Mouse (Mus musculus): ENCODE results near the gene Nlrp9c. TPM values are rescaled to one million over a fixed set of nuclear protein-coding genes. Genes with fewer than 3 reads are reported as not detected.
"Not testable (repeated sequence)": the region's sequence is repeated elsewhere in the genome, so short reads cannot be mapped to it uniquely, and the experiment has no call there.

Nlrp9c gene
- total RNA-seq (2021) = not detected
- long read RNA-seq, experiment 1 = 0 reads
- long read RNA-seq, experiment 2 = 0 reads

DNA sequence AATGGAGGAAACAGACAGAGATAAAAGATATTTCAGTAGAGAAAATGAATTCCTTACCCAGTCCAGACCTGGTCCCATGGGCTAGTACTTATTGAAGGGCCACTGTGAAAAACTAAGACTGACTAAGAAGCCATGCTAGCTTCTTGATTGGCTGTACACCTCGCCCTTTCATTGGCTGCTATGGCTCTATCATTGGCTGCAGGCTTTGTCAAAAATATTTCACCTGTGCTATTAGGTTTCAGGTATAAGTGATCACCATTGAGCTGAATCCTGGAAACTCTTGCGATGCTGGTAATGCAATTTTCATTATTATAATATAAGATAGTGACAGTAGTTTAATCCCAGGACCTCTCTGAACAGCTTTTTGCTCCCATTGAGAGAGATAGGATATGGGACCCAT is at the start of gene Nlrp9c:
Gene Nlrp9c (minus strand): TSS at position 101 of the 400 bp plus-strand sequence.
- H3K4me3 ChIP-seq; DNase-seq (ENCODE audit: extremely low spot score in 1 of 2, low spot score in 2 of 2); H3K27ac ChIP-seq; intact Hi-C loops (cut with DNase I): not testable (repeated sequence)

DNA sequence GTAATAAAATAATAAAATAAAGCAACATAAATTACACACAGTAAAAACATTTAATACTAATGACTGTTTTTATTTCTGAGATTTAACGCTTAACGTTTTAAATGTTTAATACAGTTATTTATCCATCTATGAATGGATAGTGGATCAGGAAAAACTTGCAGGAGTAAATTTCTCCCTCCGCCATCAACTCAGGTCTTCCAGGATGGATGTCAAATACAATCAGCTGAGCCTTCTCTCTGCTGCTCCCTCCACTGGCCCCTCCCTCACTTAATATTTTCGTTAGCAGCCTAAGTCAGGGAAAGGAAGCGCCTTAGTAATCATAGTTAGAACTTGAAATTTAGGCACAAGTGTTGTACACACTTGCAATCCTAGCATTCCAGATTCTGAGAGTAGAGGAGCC is 31.3 kb upstream of the Nlrp9c start, which contains the start of gene Nlrp4a:
Gene Nlrp4a (plus strand): TSS at position 301 of the 400 bp plus-strand sequence.
- intact Hi-C loops (cut with DNase I) = no loop called here
- Histone ChIP-seq H3K27ac (no peak within 1 kb of the TSS), H3K4me3 (no peak within 1 kb of the TSS)
- no peak for TF ChIP-seq CTCF (IDR thresholded peaks at IDR 0.05)
- no peak for DNase-seq (ENCODE audit: extremely low spot score in 1 of 2, low spot score in 2 of 2)

DNA sequence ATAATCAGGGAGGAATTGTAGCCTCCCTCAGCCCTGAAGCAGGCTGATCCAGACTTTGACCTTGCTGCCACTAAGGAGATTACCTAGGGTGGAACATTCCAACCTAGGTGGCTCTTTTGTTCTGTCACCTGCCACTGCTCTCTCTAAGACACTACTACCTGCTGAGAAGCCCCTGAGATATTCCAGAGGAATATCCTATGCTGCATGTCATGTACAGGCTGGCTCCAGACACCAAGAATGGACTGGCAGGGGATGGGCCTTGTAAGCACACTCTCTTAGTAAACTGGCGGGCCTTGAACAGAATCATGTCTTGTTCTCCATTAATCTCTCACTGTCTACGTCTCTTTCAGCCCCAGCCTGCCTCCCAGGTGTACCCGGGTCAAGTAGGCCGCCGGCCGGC is 11.7 kb downstream of the Nlrp9c start:
- H3K27ac ChIP-seq; intact Hi-C loops (cut with DNase I); H3K4me3 ChIP-seq; DNase-seq (ENCODE audit: extremely low spot score in 1 of 2, low spot score in 2 of 2): not testable (repeated sequence)

DNA sequence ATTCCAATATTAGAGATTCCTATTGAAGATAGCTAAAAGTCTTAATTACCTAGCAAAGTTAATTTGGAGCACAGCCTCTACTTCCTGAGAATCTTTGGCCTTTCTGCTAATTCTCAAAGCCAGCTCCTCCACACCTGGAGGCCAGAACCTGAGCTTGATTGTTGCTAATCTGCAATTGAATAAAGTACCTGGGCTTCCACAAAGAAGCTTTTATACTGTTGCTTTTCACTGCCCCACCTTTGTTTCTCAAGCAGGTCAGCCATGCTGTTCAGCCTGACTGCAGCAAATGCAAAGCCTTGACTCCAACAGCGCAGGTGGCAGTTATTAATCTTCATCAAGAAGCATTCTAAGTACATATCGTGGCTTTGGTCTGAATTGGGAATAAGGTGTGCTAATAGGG is 12.4 kb downstream of the Nlrp9c start:
- DNase-seq (ENCODE audit: extremely low spot score in 1 of 2, low spot score in 2 of 2); H3K27ac ChIP-seq; intact Hi-C loops (cut with DNase I); H3K4me3 ChIP-seq: not testable (repeated sequence)

DNA sequence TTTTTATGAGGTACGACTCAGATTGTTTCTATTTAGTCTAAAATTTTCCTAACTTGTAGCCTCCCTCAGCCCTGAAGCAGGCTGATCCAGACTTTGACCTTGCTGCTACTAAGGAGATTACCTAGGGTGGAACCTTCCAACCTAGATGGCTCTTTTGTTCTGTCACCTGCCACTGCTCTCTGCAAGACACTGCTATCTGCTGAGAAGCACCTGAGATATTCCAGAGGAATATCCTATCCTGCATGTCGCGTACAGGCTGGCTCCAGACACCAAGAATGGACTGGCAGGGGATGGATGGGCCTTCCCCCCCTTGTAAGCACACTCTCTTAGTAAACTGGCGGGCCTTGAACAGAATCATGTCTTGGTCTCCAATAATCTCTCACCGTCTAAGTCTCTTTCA is 16.8 kb downstream of the Nlrp9c start:
- intact Hi-C loops (cut with DNase I); H3K4me3 ChIP-seq; DNase-seq (ENCODE audit: extremely low spot score in 1 of 2, low spot score in 2 of 2); H3K27ac ChIP-seq: not testable (repeated sequence)

DNA sequence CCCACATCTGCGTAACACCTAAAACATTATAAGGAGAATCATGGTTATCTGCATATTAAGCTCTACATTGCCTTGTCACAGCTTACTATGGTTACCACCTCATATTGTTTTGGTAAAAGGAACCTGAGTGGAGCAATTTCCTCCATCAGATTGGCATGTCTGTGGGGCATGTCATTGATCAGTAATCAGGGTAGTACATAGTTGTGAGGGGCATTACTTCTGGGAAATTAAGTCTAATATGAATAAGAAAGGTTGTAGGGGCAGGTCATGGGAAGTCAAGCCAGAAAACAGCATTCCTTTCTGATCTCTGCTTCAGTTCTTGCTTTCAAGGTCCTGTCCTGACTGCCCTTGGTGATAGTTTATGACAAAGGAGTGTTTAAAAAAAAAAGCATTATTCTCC is 22.7 kb downstream of the Nlrp9c start:
- intact Hi-C loops (cut with DNase I) = no loop called here
- H3K4me3 ChIP-seq = no peak overlapping the region
- no peak overlapping the region for H3K27ac ChIP-seq
- no peak for TF ChIP-seq CTCF (IDR thresholded peaks at IDR 0.05)
- no peak for DNase-seq (ENCODE audit: extremely low spot score in 1 of 2, low spot score in 2 of 2)

DNA sequence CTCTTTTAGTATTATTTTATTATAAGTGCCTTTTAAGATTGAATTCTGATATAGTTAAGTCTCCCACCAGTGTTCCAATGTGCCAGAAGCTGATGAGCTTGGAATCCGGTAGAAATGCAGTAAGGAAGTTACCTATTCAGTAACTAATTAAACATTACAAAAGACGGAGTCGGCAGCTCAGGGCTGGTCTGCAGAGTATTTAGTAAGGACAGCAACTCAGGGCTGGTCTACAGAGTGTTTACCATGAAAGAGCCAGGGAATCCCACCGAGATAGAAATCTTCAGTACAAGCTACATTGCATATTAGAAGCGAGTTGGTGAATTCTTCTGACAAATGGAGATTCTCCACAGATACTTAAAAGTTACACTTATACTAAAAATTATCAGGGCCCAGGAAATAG is 30.3 kb downstream of the Nlrp9c start:
- H3K4me3 ChIP-seq; DNase-seq (ENCODE audit: extremely low spot score in 1 of 2, low spot score in 2 of 2); intact Hi-C loops (cut with DNase I); H3K27ac ChIP-seq: not testable (repeated sequence)

DNA sequence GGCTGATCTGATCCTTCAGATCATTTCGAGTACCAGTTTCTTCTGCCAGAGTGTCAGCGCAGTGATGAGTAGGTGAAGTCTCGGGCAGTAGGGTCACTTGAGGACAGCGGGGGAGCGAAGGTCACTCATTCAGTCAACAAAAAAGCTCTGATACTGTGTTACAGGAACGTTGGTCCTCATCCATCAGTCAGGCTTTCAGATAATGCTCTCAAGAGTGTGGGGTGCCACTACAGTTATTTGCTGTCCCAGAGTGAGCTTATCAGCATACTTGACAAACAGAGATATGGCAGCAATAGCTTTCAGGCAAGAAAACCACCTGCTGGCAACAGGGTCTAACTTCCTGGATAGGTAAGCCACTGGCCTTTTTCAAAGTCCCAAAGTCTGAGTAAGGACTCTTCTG is 46.8 kb downstream of the Nlrp9c start:
- H3K4me3 ChIP-seq; DNase-seq (ENCODE audit: extremely low spot score in 1 of 2, low spot score in 2 of 2); intact Hi-C loops (cut with DNase I); H3K27ac ChIP-seq: not testable (repeated sequence)

DNA sequence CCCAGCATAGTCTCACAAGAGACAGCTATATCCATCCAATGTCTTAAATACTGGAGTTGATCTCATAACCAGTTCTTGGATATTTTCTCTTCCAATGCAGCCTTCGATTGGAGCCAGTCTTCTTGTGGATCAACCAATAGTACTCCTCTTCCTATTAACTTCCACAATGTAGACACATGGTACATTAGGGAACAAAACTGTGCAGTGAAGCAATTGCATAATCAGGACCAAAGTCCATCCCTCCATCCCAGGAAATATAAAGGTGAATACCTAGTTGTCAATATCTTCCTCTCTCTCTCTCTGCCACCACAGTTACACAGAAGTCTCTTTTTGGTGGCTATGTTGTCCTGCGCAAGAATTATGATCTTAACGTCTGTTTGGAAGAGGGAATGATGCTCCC is 51.2 kb downstream of the Nlrp9c start:
- H3K27ac ChIP-seq; intact Hi-C loops (cut with DNase I); H3K4me3 ChIP-seq; DNase-seq (ENCODE audit: extremely low spot score in 1 of 2, low spot score in 2 of 2): not testable (repeated sequence)

DNA sequence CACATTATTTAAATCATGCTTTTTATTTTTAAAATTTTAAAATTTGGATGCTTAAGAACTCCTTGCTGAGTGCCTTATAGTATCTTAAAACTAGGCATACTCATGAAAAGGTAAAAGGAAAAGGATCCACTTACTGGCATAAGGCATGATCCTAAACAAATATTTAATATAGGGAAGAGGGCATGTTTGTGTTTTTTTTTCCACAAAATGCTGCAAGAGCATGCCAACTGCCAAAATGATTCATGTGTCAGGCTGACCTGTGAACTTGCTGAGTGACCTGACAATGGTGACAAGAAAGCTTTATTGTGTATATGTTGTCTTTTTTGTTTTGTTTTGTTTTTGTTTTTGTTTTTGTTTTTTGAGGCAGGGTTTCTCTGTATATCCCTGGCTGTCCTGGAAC is 53.3 kb downstream of the Nlrp9c start:
- intact Hi-C loops (cut with DNase I); H3K27ac ChIP-seq; DNase-seq (ENCODE audit: extremely low spot score in 1 of 2, low spot score in 2 of 2); H3K4me3 ChIP-seq: not testable (repeated sequence)

DNA sequence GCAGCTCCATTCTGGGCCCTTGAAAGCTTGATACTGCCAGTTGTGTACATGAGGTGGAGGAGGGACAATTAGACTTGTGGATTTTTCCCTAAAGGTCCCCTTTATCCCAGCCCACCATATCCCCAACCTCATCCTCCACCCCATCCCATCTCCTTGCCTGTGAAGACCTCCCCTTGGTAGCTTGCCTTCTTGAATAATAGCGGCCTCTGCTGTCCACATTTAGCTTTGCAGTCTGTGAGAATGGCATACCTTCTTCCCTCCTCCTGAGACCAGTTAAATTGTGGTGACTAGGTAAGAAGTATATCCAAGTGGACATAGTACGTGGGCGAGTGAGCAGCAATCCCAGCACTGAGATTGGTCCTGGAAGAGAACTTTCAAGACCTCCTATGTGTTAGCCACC is 83.1 kb downstream of the Nlrp9c start:
- DNase-seq (ENCODE audit: extremely low spot score in 1 of 2, low spot score in 2 of 2); H3K4me3 ChIP-seq; intact Hi-C loops (cut with DNase I); H3K27ac ChIP-seq: not testable (repeated sequence)

DNA sequence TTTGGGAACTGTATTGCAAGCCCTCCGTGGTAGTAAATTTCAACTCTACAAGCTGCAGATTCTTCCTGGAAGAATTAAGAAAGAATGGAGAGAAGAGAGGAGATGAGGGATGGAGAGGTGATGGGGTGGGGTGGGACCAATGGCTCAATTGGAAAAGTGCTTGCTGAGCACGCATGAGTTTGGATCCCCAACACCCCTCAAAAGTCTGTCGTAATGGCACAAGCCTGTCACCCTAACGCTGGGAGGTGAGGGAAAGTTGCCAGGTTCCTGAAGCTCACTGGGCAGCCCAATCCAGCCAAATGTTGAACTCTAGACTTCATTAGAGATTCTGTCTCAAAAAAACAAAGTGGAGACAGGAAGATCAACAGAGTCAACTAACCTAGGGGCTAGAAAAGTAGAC is 87.7 kb downstream of the Nlrp9c start:
- H3K27ac ChIP-seq; H3K4me3 ChIP-seq; DNase-seq (ENCODE audit: extremely low spot score in 1 of 2, low spot score in 2 of 2); intact Hi-C loops (cut with DNase I): not testable (repeated sequence)

DNA sequence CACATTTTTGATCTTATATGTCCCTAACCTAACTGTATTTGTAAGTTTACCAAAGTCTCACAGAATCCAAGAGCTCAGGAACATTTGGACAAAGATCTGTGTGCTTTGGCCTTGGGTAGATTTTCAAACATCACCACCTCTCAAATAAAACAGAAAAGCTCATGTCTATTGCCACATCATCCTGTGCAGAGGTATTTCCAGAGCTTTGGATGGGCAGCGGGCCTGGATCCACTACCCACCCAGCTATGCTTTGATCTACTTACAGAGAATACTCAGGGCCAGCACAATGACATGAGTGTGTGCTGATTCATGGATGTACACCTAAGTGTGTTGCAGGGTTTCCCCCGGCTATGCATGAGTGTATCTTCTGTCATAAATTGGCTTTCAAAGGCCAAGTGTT is 88.3 kb downstream of the Nlrp9c start:
- H3K27ac ChIP-seq; DNase-seq (ENCODE audit: extremely low spot score in 1 of 2, low spot score in 2 of 2); H3K4me3 ChIP-seq; intact Hi-C loops (cut with DNase I): not testable (repeated sequence)

DNA sequence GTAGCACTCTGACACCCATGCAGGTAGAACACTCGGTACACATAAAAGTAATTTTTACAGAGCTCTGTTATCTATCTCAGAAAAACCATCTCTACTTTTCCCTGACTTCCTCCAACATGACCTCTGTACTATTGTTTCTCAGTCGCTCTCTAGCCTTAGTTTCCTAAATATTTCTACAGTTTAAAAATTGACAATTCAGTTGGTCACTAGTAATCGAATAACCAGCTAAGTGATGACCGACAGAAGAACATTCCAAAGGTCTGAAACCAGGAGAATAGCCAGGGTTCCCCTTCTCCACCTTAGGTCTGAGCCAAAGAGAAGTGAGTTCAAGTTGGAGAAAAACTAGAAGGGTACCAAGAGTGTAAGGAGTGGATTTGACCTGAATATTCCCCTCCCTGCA is 91.7 kb downstream of the Nlrp9c start:
- DNase-seq (ENCODE audit: extremely low spot score in 1 of 2, low spot score in 2 of 2); H3K4me3 ChIP-seq; H3K27ac ChIP-seq; intact Hi-C loops (cut with DNase I): not testable (repeated sequence)

DNA sequence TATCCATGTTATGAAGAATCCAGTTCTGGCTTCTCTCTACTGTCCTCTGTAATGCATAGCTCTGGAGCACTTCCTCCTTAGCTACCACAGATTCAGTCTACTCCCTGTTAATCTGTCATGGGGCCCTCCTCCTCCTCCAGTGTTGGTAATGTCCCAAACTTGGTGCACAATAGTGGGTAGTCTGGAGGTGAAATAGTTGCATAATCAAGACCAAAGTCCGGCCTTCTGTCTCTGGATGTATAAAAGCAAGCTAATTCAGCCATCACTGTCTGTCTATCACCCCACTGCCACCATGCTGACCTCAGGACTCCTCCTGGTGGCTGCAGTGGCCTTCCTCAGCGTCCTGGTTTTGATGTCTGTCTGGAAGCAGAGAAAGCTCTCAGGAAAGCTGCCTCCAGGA is 96.6 kb downstream of the Nlrp9c start, which contains the start of gene Cyp2a4:
Gene Cyp2a4 (plus strand): TSS at position 244 of the 400 bp plus-strand sequence.
- intact Hi-C loops (cut with DNase I) = not testable (repeated sequence)

DNA sequence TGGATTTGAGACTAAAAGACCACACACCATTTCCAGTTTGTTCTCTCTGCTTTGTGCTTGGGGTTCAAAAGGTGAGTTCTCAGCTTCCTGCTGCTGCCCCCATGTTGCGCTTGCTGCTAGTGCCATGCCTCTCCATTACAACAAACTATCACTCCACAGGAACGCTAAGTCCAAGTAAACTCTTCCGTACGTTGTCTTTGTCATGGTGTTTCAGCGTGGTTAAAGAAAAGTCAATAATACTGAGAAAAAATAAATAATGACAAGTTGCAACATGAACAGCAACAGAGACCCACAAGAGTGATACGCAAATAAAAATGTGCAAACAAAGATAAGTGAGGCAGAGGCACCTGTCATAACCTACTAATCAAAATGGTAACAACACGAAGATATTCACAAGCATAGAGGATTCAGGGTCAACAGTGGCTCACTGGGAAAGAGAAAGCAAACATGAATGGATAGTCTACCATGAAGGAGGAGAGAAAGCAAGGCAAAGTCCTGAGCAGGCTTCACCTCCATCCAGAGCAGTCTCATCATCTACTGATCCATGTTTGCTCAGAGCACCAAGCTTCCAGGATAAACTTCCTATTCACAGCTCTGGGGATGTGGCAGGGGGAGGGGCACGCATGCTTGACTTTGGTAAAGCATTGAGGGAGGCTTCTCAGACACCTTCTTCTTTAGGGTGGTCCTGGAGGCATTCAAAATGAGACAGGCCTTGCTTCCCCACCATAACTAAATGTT is 99.9 kb downstream of the Nlrp9c start:
- intact Hi-C loops (cut with DNase I); H3K4me3 ChIP-seq; DNase-seq (ENCODE audit: extremely low spot score in 1 of 2, low spot score in 2 of 2); H3K27ac ChIP-seq: not testable (repeated sequence)

More for the DNA sequence above, 96.6 kb downstream of the Nlrp9c start, which contains the start of gene Cyp2a4:
- not testable (repeated sequence) for DNase-seq (ENCODE audit: extremely low spot score in 1 of 2, low spot score in 2 of 2); H3K4me3 ChIP-seq; H3K27ac ChIP-seq
